Mouse (Mus musculus) urinary bladder, adult 18-20 months (tissue): ENCODE data around the gene Nt5e.

Source experiments
- DNase-seq, 2 experiments: peaks; one replicate each; pipeline ENCODE4 v3.0.0; 2022; ENCODE audit warnings: low spot score in 2 of 2, mixed read lengths in 2 of 2

Gene Nt5e

DNA sequence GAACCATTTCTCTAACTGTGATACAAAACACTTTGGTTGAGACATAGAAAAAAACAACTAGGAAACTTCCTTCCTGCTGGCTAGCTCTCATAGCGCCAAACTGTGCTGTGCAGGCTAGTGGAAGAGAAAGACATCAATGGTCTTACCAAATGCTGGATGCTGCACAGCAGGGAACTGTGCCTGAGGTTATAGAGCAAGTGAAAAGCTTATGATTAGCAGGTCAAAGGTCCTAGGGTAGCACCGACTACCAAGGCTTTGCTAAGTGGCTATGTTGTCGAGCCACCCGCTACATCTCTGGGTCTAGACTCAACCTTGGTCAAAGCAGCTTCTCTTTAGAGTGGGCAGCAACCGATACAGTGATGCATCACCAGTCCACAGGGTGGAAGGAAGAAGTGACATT lies 61.8 kb downstream of the Nt5e start:
- DNase-seq = no peak

DNA sequence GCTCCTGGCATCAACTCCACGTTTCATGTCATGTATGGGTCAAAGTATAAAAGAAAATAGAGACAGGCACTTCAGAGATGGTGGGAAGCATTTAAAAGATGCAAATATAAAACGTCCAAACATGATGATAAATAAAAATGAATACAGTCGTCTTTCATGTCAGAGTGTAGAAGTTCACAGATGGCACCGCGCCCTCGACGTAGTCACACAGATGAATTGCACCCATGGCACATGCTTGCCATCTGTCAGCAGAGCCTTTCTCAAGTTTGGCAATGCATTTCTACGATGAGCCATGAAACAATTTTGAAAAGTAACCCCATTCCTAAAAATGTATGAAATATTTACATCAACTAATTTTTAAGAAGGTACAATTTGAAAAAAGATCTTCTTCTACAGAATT lies 67.9 kb downstream of the Nt5e start:
- no peak for DNase-seq

GRCm38 (mm10) chr9:88398461-88398860 lies 71.5 kb downstream of the Nt5e start:
- DNase-seq = no peak

DNA sequence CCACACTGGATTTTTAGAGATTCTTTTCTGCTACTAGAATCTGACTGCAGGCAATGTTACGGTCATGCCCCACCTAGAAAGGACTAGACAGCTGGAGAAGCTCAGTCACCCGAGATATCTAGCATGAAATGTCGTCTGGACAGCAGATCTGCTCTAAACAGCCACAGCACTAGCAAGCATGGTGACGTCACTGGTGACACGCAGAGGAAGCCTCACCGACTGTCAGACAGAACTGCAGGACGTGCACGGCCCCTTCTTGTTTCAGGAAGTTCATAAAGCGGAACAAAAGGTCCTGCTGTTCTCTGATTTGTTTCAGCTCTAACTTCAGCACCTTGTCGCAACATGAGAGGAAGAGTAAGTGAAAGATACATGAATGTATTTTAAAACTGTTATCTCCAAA lies 77.1 kb downstream of the Nt5e start:
- DNase-seq = no peak

GRCm38 (mm10) chr9:88404515-88404914 lies 77.5 kb downstream of the Nt5e start:
- no peak for DNase-seq

GRCm38 (mm10) chr9:88409978-88410377 lies 83.0 kb downstream of the Nt5e start:
- DNase-seq = no peak

GRCm38 (mm10) chr9:88416752-88417151 lies 89.8 kb downstream of the Nt5e start:
- DNase-seq = no peak
